Mouse (Mus musculus) midbrain, postnatal 0 days (tissue): ENCODE data around the gene Zfp638. TPM values are rescaled to one million over a fixed set of nuclear protein-coding genes. Genes with fewer than 3 reads are reported as not detected.
"Not testable (repeated sequence)": the region's sequence is repeated elsewhere in the genome, so short reads cannot be mapped to it uniquely, and the experiment has no call there.

Experiments used
- ATAC-seq: fragments of 200-750 bp; cut with Nextera tagmentation; 2 replicates; pipeline ENCODE4 v1.8.0; 2017; ENCODE audit warnings: moderate number of reproducible peaks, mild to moderate bottlenecking, moderate TSS enrichment, moderate library complexity; ENCODE audit not compliant: low FRiP score
- DNase-seq: peaks from one replicate; pipeline ENCODE4 v3.0.0-alpha.2; 2015; ENCODE audit warnings: low spot score
- H3K27ac ChIP-seq: fragments of 300-500 bp; sonication (generic); 2 replicates; pipeline ENCODE4 v1.5.1; 2014; ENCODE audit warnings: low read depth, mild to moderate bottlenecking, low read length, mixed read lengths
- H3K27me3 ChIP-seq: fragments of 300-500 bp; sonication (generic); 2 replicates; pipeline ENCODE4 v1.6.1; 2014; ENCODE audit warnings: low read length, control low read depth, mixed read lengths; ENCODE audit not compliant: insufficient read depth
- H3K36me3 ChIP-seq: fragments of 300-500 bp; sonication (generic); 2 replicates; pipeline ENCODE4 v1.6.1; 2014; ENCODE audit warnings: low read length, control low read depth, mixed read lengths; ENCODE audit not compliant: insufficient read depth
- H3K4me1 ChIP-seq: fragments of 300-500 bp; sonication (generic); 2 replicates; pipeline ENCODE4 v1.6.1; 2014; ENCODE audit warnings: mild to moderate bottlenecking, control low read depth, antibody characterized with exemption, low read length, mixed read lengths; ENCODE audit not compliant: insufficient read depth
- H3K4me2 ChIP-seq: fragments of 300-500 bp; sonication (generic); 2 replicates; pipeline ENCODE4 v1.6.1; 2014; ENCODE audit warnings: low read depth, mild to moderate bottlenecking, low read length, mixed read lengths; ENCODE audit not compliant: poor library complexity, severe bottlenecking
- H3K4me3 ChIP-seq: fragments of 300-500 bp; sonication (generic); 2 replicates; pipeline ENCODE4 v1.5.1; 2014; ENCODE audit warnings: low read depth, mild to moderate bottlenecking, low read length, moderate library complexity
- H3K9ac ChIP-seq: fragments of 300-500 bp; sonication (generic); replicated peaks from 2 replicates; pipeline ENCODE4 v1.6.1; 2014; ENCODE audit warnings: mild to moderate bottlenecking, low read length, moderate library complexity, mixed read lengths; ENCODE audit not compliant: poor library complexity, severe bottlenecking
- H3K9me3 ChIP-seq: fragments of 300-500 bp; sonication (generic); 2 replicates; pipeline ENCODE4 v1.6.1; 2016; ENCODE audit warnings: low read length, control low read depth
- CTCF ChIP-seq: IDR thresholded peaks from 2 replicates; pipeline ENCODE4 v1.5.1; 2016; ENCODE audit warnings: antibody characterized with exemption, mild to moderate bottlenecking
- WGBS: fragments of 180-500 bp; shearing (Covaris S2); extraction: QIAGEN DNeasy Blood & Tissue Kit; methylation state at CpG from one replicate; pipeline ENCODE4 v1.1.7; 2014; 5-methylcytosine and 5-hydroxymethylcytosine counted together
- polyA plus RNA-seq: library from polyadenylated mRNA; unstranded; fragments of >200 nt; fragmentation: Nextera tagmentation; extraction: Ambion mirVana; gene quantifications from 2 replicates; pipeline ENCODE4 v1.2.1, GENCODE M21; 2015
- total RNA-seq: library from RNA; depleted of rRNA; stranded (reverse); fragments of >200 nt; gene quantifications from 2 replicates; pipeline ENCODE4 v1.2.3, GENCODE M21; 2014

Zfp638 gene
- total and polyA plus RNA-seq, 2 experiments from 2014 or later = 53.8 to 107 TPM

GRCm38 (mm10) chr6:84009172-84009872 is 142.4 kb downstream of the Zfp638 start:
- DNase-seq (no peak), ATAC-seq (no peak)
- Histone ChIP-seq H3K4me1 (peaks cover 10% of the 10 kb centered on the region), H3K27me3 (no peaks in the 10 kb centered on the region), H3K4me2 (peak overlapping the region; percentile 91), H3K27ac (no peak overlapping the region), H3K9me3 (no peaks in the 10 kb centered on the region), H3K9ac (no peak overlapping the region), H3K36me3 (no peaks in the 10 kb centered on the region), H3K4me3 (peak overlapping the region; percentile 45)
- TF ChIP-seq CTCF = no peak
- WGBS = 38% methylated on average over 8 of the region's 8 CpGs

GRCm38 (mm10) chr6:84009915-84010302 is 143.0 kb downstream of the Zfp638 start:
- Histone ChIP-seq H3K27ac (no peak overlapping the region), H3K27me3 (no peaks in the 10 kb centered on the region), H3K36me3 (no peaks in the 10 kb centered on the region), H3K9me3 (no peaks in the 10 kb centered on the region), H3K9ac (no peak overlapping the region), H3K4me1 (peaks cover 10% of the 10 kb centered on the region), H3K4me3 (no peak overlapping the region), H3K4me2 (no peak overlapping the region)
- DNase-seq (no peak), ATAC-seq (no peak)
- no peak for TF ChIP-seq CTCF
- WGBS = 41% methylated on average over 4 of the region's 4 CpGs

GRCm38 (mm10) chr6:84010303-84011225 is 143.7 kb downstream of the Zfp638 start:
- H3K4me3 ChIP-seq = no peak overlapping the region
- no peak for ATAC-seq
- peak; percentile 52 for DNase-seq
- TF ChIP-seq CTCF = no peak
- no peak overlapping the region for H3K4me2 ChIP-seq
- H3K9me3 ChIP-seq = no peaks in the 10 kb centered on the region
- no peak overlapping the region for H3K9ac ChIP-seq
- H3K27ac ChIP-seq = no peak overlapping the region
- no peaks in the 10 kb centered on the region for H3K27me3 ChIP-seq
- 38% methylated on average over 8 of the region's 8 CpGs for WGBS
- peaks cover 10% of the 10 kb centered on the region for H3K4me1 ChIP-seq
- no peaks in the 10 kb centered on the region for H3K36me3 ChIP-seq

- H3K9ac ChIP-seq, H3K4me2 ChIP-seq, DNase-seq, H3K27ac ChIP-seq, H3K4me3 ChIP-seq, H3K4me1 ChIP-seq, ATAC-seq, H3K36me3 ChIP-seq, H3K9me3 ChIP-seq: not testable (repeated sequence)
- TF ChIP-seq CTCF = peak; percentile 30
- H3K27me3 ChIP-seq = peaks cover 14% of the 10 kb centered on the region; the same call in 1 of the 2 replicates
- 60% methylated on average over 4 of the region's 4 CpGs for WGBS
These were observed 148.2 kb downstream of the Zfp638 start for GRCm38 (mm10) chr6:84014961-84015683.

- Histone ChIP-seq H3K4me3 (no peak overlapping the region), H3K27me3 (peaks cover 14% of the 10 kb centered on the region; the same call in 1 of the 2 replicates), H3K4me1 (0 out of 2 replicates have a peak, but pooled peaks cover 4% of the 10 kb centered on the region), H3K9ac (no peak overlapping the region), H3K36me3 (no peaks in the 10 kb centered on the region), H3K27ac (no peak overlapping the region), H3K4me2 (no peak overlapping the region), H3K9me3 (no peaks in the 10 kb centered on the region)
- WGBS = 88% methylated on average over 7 of the region's 7 CpGs
- ATAC-seq (no peak), DNase-seq (no peak)
- TF ChIP-seq CTCF = no peak
These were observed 149.9 kb downstream of the Zfp638 start for GRCm38 (mm10) chr6:84016851-84017250.
